Mouse (Mus musculus): Measurements from ENCODE around the gene Adh6a.
A peak's percentile ranks its signal among the peaks of the same experiment; 100 is the strongest.
"Not testable (repeated sequence)": the region's sequence is repeated elsewhere in the genome, so short reads cannot be mapped to it uniquely, and the experiment has no call there.

Gene Adh6a

DNA sequence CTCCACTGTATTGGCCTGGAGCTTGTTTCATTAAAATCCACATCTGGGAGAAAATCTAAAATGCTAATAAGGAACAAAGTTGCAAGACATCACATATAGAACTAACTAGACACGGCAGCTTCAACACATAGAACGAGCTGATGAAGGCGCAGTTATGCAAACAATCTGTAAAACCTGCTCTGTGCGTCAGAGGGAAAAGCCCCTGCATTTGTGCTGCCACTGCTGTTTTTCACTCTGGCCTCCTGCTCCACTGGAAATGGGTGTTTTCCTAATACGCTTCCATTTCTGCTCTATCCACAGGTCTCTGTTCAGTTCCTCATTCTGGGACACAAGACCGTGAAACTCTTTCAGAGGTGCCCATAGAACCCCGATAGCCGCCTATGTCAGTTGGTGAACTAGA lies 20.8 kb downstream of the Adh6a start:
- DNase-seq, result no peak

DNA sequence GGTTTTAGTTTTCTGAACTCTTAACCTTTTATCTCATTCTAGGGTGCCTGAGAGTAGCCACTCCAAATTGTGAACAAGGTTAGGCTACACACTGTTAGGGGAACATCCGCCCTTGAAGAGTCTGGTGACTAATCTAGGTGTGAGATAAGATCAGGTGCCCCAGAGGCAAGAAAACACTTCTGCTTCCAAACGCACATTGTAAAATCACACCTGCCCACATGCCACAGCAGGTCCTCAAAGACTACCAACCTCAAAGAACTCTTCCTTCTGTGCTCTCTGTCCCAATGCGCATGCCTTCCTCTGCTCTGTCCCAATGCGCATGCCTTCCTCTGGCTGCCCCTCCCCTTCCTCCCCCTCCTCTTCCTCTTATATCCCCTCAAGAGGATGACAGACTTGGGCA lies 21.2 kb downstream of the Adh6a start:
- DNase-seq, result peak; percentile 6

DNA sequence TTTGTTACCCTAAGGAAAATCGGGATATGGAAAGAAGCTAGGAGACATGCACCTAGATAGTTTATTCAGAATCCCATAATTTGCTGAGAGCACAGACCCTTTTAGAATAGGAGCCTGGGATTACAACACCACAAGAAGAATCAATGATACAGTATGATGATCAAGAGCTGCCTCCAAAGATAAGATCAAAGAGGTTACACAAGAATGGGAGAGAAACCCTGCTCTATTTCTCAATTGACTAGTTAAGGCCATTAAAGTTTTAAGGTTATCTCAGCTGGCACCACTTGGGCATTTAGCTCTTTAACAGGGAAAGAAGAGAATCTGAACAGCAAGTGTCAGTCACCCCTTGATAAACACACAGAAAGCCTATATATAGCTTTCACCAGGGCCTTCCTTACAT lies 22.5 kb downstream of the Adh6a start:
- no peak for DNase-seq

- no peak for DNase-seq
Observed at GRCm38 (mm10) chr3:138336104-138336754, 23.1 kb downstream of the Adh6a start.

GRCm38 (mm10) chr3:138341471-138341870 lies 28.4 kb downstream of the Adh6a start, which contains the start of gene Adh6b:
Gene Adh6b, plus strand, starts transcription at chr3:138341775.
- DNase-seq, result no peak

GRCm38 (mm10) chr3:138347041-138347440 lies 34.0 kb downstream of the Adh6a start:
- DNase-seq, result no peak

GRCm38 (mm10) chr3:138352012-138352809 lies 39.1 kb downstream of the Adh6a start:
- DNase-seq, result no peak

- DNase-seq, result no peak
Observed at GRCm38 (mm10) chr3:138358856-138359255, 45.8 kb downstream of the Adh6a start.

GRCm38 (mm10) chr3:138360721-138361120 lies 47.6 kb downstream of the Adh6a start:
- DNase-seq, result no peak

- DNase-seq, result no peak
Observed at GRCm38 (mm10) chr3:138362920-138363319, 49.8 kb downstream of the Adh6a start.

GRCm38 (mm10) chr3:138366181-138366580 lies 53.1 kb downstream of the Adh6a start:
- no peak for DNase-seq

DNA sequence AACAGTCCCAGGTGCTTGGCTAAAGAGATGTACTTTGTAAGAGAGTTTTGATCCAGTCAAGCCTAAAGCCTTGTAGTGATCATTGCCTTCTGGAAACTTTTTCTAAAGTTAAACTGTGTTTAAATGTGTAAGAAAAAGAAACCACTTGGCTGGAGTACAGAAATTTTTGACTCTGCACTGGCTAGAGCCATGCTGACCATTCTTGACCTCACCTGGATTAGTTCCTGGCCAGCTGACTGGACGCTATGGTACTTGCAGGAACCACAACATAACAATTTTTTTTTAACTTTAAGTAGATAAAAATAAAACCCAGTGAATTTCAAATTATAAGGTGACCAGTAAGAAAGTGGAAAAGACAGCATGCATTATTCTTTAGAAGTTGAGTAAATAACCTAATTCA lies 56.5 kb downstream of the Adh6a start:
- DNase-seq, result no peak

- not testable (repeated sequence) for DNase-seq
Observed at GRCm38 (mm10) chr3:138370289-138370688, 57.2 kb downstream of the Adh6a start.

DNA sequence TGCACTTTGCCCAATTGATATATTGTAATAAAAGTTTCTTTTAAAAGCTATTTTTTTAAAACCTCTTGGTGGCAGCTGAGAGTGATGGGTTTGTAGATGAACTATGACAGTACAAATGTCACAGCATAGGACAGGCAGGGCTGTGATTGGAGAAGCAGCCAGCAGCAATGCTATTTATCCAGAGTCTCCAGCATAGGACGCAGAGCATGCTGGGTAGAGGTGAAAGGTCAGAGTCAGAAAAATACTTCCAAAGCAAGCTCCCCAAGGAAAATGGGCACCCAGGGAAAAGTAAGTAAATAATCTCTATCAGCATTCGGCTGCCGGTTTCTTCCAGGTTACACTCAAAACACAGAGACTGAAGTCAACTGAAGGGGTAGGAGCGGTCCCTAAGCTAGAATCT lies 60.8 kb downstream of the Adh6a start:
- no peak for DNase-seq

DNA sequence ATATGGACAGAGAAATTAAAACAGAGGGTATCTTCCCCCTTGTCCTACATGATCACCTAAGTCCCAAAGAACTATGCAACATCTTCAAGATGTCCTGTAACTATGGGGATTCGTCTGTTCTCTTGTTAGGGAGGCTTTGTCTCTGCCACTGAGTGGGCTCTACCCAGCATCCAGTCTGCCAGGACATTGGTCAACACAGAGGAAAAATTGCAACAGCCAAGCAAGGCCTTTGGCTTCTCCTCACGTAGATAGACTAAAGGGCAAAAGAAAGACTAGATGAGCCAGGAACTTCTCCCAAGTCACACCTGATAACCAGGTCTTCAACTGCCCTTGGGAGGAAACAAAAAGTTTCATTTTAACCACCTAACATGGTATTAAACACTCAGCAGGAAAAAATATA lies 62.1 kb downstream of the Adh6a start:
- DNase-seq, result no peak
